In genomic region chr17:91000389-91000788, GRCm38 (mm10) we compare ENCODE assay signal across 15 mouse cellular contexts.
DNase-seq lines count a peak whose midpoint lies in the region; ATAC-seq and TF ChIP-seq lines count a peak whose summit lies in the region.
"Had no signal": no experiment of that assay in that cellular context is flagged by ENCODE, and none has a peak within 500 bp of the region (broad histone marks: within the 10 kb centered on the region; RNA-seq: fewer than 3 reads in every experiment).

No protein-coding gene starts in this region.

- DNase-seq in hindbrain, postnatal 0 days (ENCODE audit: low spot score) = no peak
- no peak for DNase-seq in hindbrain, embryonic 11.5 days (ENCODE audit: low spot score)
- DNase-seq in midbrain, postnatal 0 days (ENCODE audit: low spot score) = no peak
- DNase-seq in stomach, postnatal 0 days (ENCODE audit: low spot score) = no peak
- no peak for DNase-seq in ovary, postnatal 10 days (ENCODE audit: low spot score)
- DNase-seq: adrenal gland, adult 8-10 months; adrenal gland, postnatal 25 days had no signal

- H3K9me3 ChIP-seq in hindbrain, postnatal 0 days (ENCODE audit: low read length) = no peaks in the 10 kb centered on the region
- no peaks in the 10 kb centered on the region for H3K9me3 ChIP-seq in hindbrain, embryonic 11.5 days (ENCODE audit: control insufficient read depth, low read length)
- no peaks in the 10 kb centered on the region for H3K9me3 ChIP-seq in midbrain, postnatal 0 days (ENCODE audit: low read length)
- no peaks in the 10 kb centered on the region for H3K9me3 ChIP-seq in midbrain, embryonic 15.5 days
- H3K9me3 ChIP-seq in stomach, postnatal 0 days (ENCODE audit: control insufficient read depth, low read length) = no peaks in the 10 kb centered on the region
- H3K9me3 ChIP-seq: forebrain, embryonic 10.5 days; heart, embryonic 10.5 days; hindbrain, embryonic 13.5 days; intestine, embryonic 15.5 days had no signal

- H3K9ac ChIP-seq in hindbrain, postnatal 0 days (replicated peaks; ENCODE audit: low read length) = no peak overlapping the region
- H3K9ac ChIP-seq in hindbrain, embryonic 11.5 days (ENCODE audit: low read depth, low read length) = no peak overlapping the region
- H3K9ac ChIP-seq in midbrain, postnatal 0 days (replicated peaks; ENCODE audit: low read length, poor library complexity, severe bottlenecking) = no peak overlapping the region
- no peak overlapping the region for H3K9ac ChIP-seq in midbrain, embryonic 15.5 days
- H3K9ac ChIP-seq in stomach, postnatal 0 days (ENCODE audit: low read length) = no peak overlapping the region
- H3K9ac ChIP-seq: hindbrain, embryonic 13.5 days; intestine, embryonic 15.5 days had no signal

- H3K36me3 ChIP-seq in hindbrain, postnatal 0 days (ENCODE audit: insufficient read depth, low read length) = no peaks in the 10 kb centered on the region
- no peaks in the 10 kb centered on the region for H3K36me3 ChIP-seq in hindbrain, embryonic 11.5 days (ENCODE audit: control insufficient read depth, insufficient read depth, low read length)
- H3K36me3 ChIP-seq in midbrain, postnatal 0 days (ENCODE audit: insufficient read depth, low read length) = no peaks in the 10 kb centered on the region
- H3K36me3 ChIP-seq in midbrain, embryonic 15.5 days (replicated peaks) = no peaks in the 10 kb centered on the region
- no peaks in the 10 kb centered on the region for H3K36me3 ChIP-seq in stomach, postnatal 0 days (ENCODE audit: control insufficient read depth, insufficient read depth, low read length)
- H3K36me3 ChIP-seq: forebrain, embryonic 10.5 days; heart, embryonic 10.5 days; hindbrain, embryonic 13.5 days; intestine, embryonic 15.5 days had no signal

- TF ChIP-seq EP300 in stomach, postnatal 0 days (optimal IDR thresholded peaks at IDR 0.05) = no peak

- H3K4me1 ChIP-seq in hindbrain, postnatal 0 days (ENCODE audit: insufficient read depth, low read length) = peaks cover 1% of the 10 kb centered on the region; the same call in 1 of the 2 replicates
- no peaks in the 10 kb centered on the region for H3K4me1 ChIP-seq in hindbrain, embryonic 11.5 days (replicated peaks; ENCODE audit: control insufficient read depth, insufficient read depth, low read length)
- H3K4me1 ChIP-seq in midbrain, postnatal 0 days (ENCODE audit: insufficient read depth, low read length) = 0 out of 2 replicates have a peak, but pooled peaks cover 3% of the 10 kb centered on the region
- 0 out of 2 replicates have a peak, but pooled peaks cover 2% of the 10 kb centered on the region for H3K4me1 ChIP-seq in midbrain, embryonic 15.5 days
- H3K4me1 ChIP-seq in stomach, postnatal 0 days (replicated peaks; ENCODE audit: control insufficient read depth, insufficient read depth) = no peaks in the 10 kb centered on the region
- H3K4me1 ChIP-seq: heart, embryonic 10.5 days; intestine, embryonic 15.5 days had no signal

- no peak overlapping the region for H3K4me3 ChIP-seq in hindbrain, postnatal 0 days (ENCODE audit: low read length)
- no peak overlapping the region for H3K4me3 ChIP-seq in hindbrain, embryonic 11.5 days (ENCODE audit: low read depth, low read length)
- no peak overlapping the region for H3K4me3 ChIP-seq in midbrain, postnatal 0 days (ENCODE audit: low read depth, low read length)
- H3K4me3 ChIP-seq in midbrain, embryonic 15.5 days = no peak overlapping the region
- H3K4me3 ChIP-seq in stomach, postnatal 0 days (ENCODE audit: low read depth, low read length) = no peak overlapping the region
- H3K4me3 ChIP-seq: forebrain, embryonic 10.5 days; heart, adult 2 months; heart, embryonic 10.5 days; hindbrain, embryonic 13.5 days; intestine, embryonic 15.5 days had no signal

- TF ChIP-seq CTCF in hindbrain, postnatal 0 days (IDR thresholded peaks at IDR 0.05; ENCODE audit: low read depth) = no peak
- TF ChIP-seq CTCF in midbrain, postnatal 0 days (IDR thresholded peaks at IDR 0.05) = no peak
- no peak for TF ChIP-seq CTCF in stomach, postnatal 0 days (IDR thresholded peaks at IDR 0.05; ENCODE audit: low read depth)

- no peak overlapping the region for H3K4me2 ChIP-seq in hindbrain, postnatal 0 days (ENCODE audit: low read depth, low read length)
- H3K4me2 ChIP-seq in hindbrain, embryonic 11.5 days (replicated peaks; ENCODE audit: low read depth, low read length) = no peak overlapping the region
- no peak overlapping the region for H3K4me2 ChIP-seq in midbrain, postnatal 0 days (ENCODE audit: low read depth, low read length, poor library complexity, severe bottlenecking)
- no peak overlapping the region for H3K4me2 ChIP-seq in midbrain, embryonic 15.5 days
- no peak overlapping the region for H3K4me2 ChIP-seq in stomach, postnatal 0 days (replicated peaks; ENCODE audit: low read depth)
- H3K4me2 ChIP-seq: hindbrain, embryonic 13.5 days; intestine, embryonic 15.5 days had no signal

- no peak for ATAC-seq in hindbrain, postnatal 0 days
- ATAC-seq in hindbrain, embryonic 11.5 days (ENCODE audit: low FRiP score) = no peak
- no peak for ATAC-seq in midbrain, postnatal 0 days (ENCODE audit: low FRiP score)
- no peak for ATAC-seq in midbrain, embryonic 15.5 days (replicated peaks)
- peak; percentile 71 for ATAC-seq in granulocyte monocyte progenitor cell, adult 5-6 weeks (replicated peaks; ENCODE audit: poor library complexity, severe bottlenecking)
- no peak for ATAC-seq in stomach, postnatal 0 days (ENCODE audit: low FRiP score, low TSS enrichment)
- ATAC-seq: activated CD4-positive, CD25-positive, alpha-beta regulatory T cell, adult 4 months; intestine, embryonic 15.5 days had no signal

- H3K27me3 ChIP-seq in hindbrain, postnatal 0 days (ENCODE audit: insufficient read depth, low read length) = no peaks in the 10 kb centered on the region
- no peaks in the 10 kb centered on the region for H3K27me3 ChIP-seq in hindbrain, embryonic 11.5 days (ENCODE audit: control insufficient read depth, insufficient read depth, low read length)
- no peaks in the 10 kb centered on the region for H3K27me3 ChIP-seq in midbrain, postnatal 0 days (ENCODE audit: insufficient read depth, low read length)
- H3K27me3 ChIP-seq in midbrain, embryonic 15.5 days (replicated peaks) = no peaks in the 10 kb centered on the region
- H3K27me3 ChIP-seq in stomach, postnatal 0 days (ENCODE audit: control insufficient read depth, insufficient read depth, low read length) = no peaks in the 10 kb centered on the region
- H3K27me3 ChIP-seq: hindbrain, embryonic 13.5 days; intestine, embryonic 15.5 days had no signal

- peak overlapping the region; percentile 54; the same call in 1 of the 2 replicates for H3K27ac ChIP-seq in hindbrain, postnatal 0 days
- no peak overlapping the region for H3K27ac ChIP-seq in hindbrain, embryonic 11.5 days (ENCODE audit: low read depth, low read length)
- H3K27ac ChIP-seq in midbrain, postnatal 0 days (ENCODE audit: low read depth, low read length) = 0 out of 2 replicates have a peak overlapping the region, but pooled peaks have one; percentile 13
- H3K27ac ChIP-seq in midbrain, embryonic 15.5 days = no peak overlapping the region
- no peak overlapping the region for H3K27ac ChIP-seq in stomach, postnatal 0 days (replicated peaks)
- H3K27ac ChIP-seq: forebrain, embryonic 10.5 days; heart, adult 2 months; heart, embryonic 10.5 days; hindbrain, embryonic 13.5 days; intestine, embryonic 15.5 days had no signal

Comparison
In these comparisons a context has a peak if more than half of its experiments do, and no peak if none do; other contexts are left out.
1. H3K27ac ChIP-seq: peak in hindbrain, postnatal 0 days (single experiment) and midbrain, postnatal 0 days (single experiment); none in hindbrain, embryonic 11.5 days (single experiment), midbrain, embryonic 15.5 days (single experiment) and stomach, postnatal 0 days (single experiment).